Mouse (Mus musculus) spleen, postnatal 36 days (tissue): ENCODE results near the gene Zfp628.
A peak's percentile ranks its signal among the peaks of the same experiment; 100 is the strongest.

Source experiments
- DNase-seq, 2 experiments: peaks; one replicate each; pipeline ENCODE4 v3.0.0; 2022; ENCODE audit warnings: low spot score in 2 of 2, mixed read lengths in 1 of 2

Gene Zfp628

GRCm38 (mm10) chr7:4940068-4940479 lies 25.1 kb downstream of the Zfp628 start:
- peak; percentile 68 to 81 for DNase-seq

GRCm38 (mm10) chr7:4942673-4943072 lies 27.7 kb downstream of the Zfp628 start:
- DNase-seq, result no peak

- DNase-seq, result peak; percentile 92 to 93
Measured at GRCm38 (mm10) chr7:4943223-4943815, 28.3 kb downstream of the Zfp628 start.

- DNase-seq, result no peak
Measured at GRCm38 (mm10) chr7:4947855-4948254, 32.8 kb downstream of the Zfp628 start.

GRCm38 (mm10) chr7:4948386-4948785 lies 33.4 kb downstream of the Zfp628 start:
- DNase-seq, result no peak

GRCm38 (mm10) chr7:4950561-4951342 lies 35.7 kb downstream of the Zfp628 start:
- DNase-seq, result no peak

GRCm38 (mm10) chr7:4953815-4954445 lies 38.9 kb downstream of the Zfp628 start:
- DNase-seq, result no peak

- DNase-seq, result peak; percentile 23 to 35
Measured at GRCm38 (mm10) chr7:4957361-4957760, 42.3 kb downstream of the Zfp628 start.

- no peak for DNase-seq
Measured at GRCm38 (mm10) chr7:4963527-4963926, 48.5 kb downstream of the Zfp628 start.

- DNase-seq, result peak; percentile 73 to 77
Measured at GRCm38 (mm10) chr7:4964272-4964671, 49.3 kb downstream of the Zfp628 start, which contains the start of gene Sbk2. TSS of gene Sbk2 (minus strand) at chr7:4964406.

- DNase-seq, result no peak
Measured at GRCm38 (mm10) chr7:4964988-4965387, 50.0 kb downstream of the Zfp628 start.

GRCm38 (mm10) chr7:4971068-4971467 lies 56.1 kb downstream of the Zfp628 start, which contains the start of gene Sbk3:
TSS of gene Sbk3 (minus strand) at chr7:4971168.
- no peak for DNase-seq
